Mouse (Mus musculus) spleen, adult 2 months (tissue): ENCODE data around the gene Rcan2. TPM values are rescaled to one million over a fixed set of nuclear protein-coding genes. Genes with fewer than 3 reads are reported as not detected.
A peak's percentile ranks its signal among the peaks of the same experiment; 100 is the strongest.

Experiments used
- DNase-seq, 2 experiments: peaks; one replicate each; pipeline versions ENCODE4 v3.0.0 to v3.0.0-alpha.2; 2012 to 2021; ENCODE audit warnings: low spot score in 2 of 2, low read depth in 1 of 2
- H3K27ac ChIP-seq: fragments of 200-500 bp; 2 replicates; pipeline ENCODE4 v1.5.1; 2012; ENCODE audit warnings: low read length, inconsistent platforms; ENCODE audit not compliant: insufficient read depth
- H3K27me3 ChIP-seq: fragments of 200-500 bp; 2 replicates; pipeline ENCODE4 v1.6.1; 2012; ENCODE audit warnings: mild to moderate bottlenecking, moderate library complexity, low read length, inconsistent platforms; ENCODE audit not compliant: control insufficient read depth, insufficient read depth
- H3K36me3 ChIP-seq: fragments of 200-500 bp; 2 replicates; pipeline ENCODE4 v1.6.1; 2012; ENCODE audit warnings: mild to moderate bottlenecking, low read length, inconsistent platforms; ENCODE audit not compliant: control insufficient read depth, insufficient read depth
- H3K4me1 ChIP-seq: fragments of 200-500 bp; 2 replicates; pipeline ENCODE4 v1.6.1; 2011; ENCODE audit warnings: inconsistent platforms; ENCODE audit not compliant: control insufficient read depth, insufficient read depth, insufficient read length
- H3K4me3 ChIP-seq: fragments of 200-500 bp; 2 replicates; pipeline ENCODE4 v1.5.1; 2011; ENCODE audit warnings: mild to moderate bottlenecking, inconsistent platforms; ENCODE audit not compliant: insufficient read depth, insufficient read length; ENCODE audit errors: extremely low read depth
- CTCF ChIP-seq: fragments of 200-500 bp; IDR thresholded peaks from 2 replicates; pipeline ENCODE4 v1.5.1; 2011; ENCODE audit warnings: mild to moderate bottlenecking, inconsistent platforms; ENCODE audit not compliant: insufficient read depth, insufficient read length, insufficient replicate concordance; ENCODE audit errors: extremely low read depth
- POLR2A ChIP-seq: fragments of 200-500 bp; IDR thresholded peaks from 2 replicates; pipeline ENCODE4 v1.6.1; 2011; ENCODE audit warnings: low read depth, low read length, inconsistent platforms
- WGBS: fragments of 180-500 bp; shearing (Covaris S2); methylation state at CpG from one replicate; pipeline ENCODE4 v1.1.7; 2018; 5-methylcytosine and 5-hydroxymethylcytosine counted together
- polyA plus RNA-seq: library from polyadenylated mRNA; depleted of rRNA; stranded (reverse); fragments of >200 nt; gene quantifications from 2 replicates; pipeline ENCODE4 v1.2.3, GENCODE M21; 2012; rRNA removed

The Rcan2 gene
- polyA plus RNA-seq, result 0.86 and 1.4 TPM in 2 replicates

DNA sequence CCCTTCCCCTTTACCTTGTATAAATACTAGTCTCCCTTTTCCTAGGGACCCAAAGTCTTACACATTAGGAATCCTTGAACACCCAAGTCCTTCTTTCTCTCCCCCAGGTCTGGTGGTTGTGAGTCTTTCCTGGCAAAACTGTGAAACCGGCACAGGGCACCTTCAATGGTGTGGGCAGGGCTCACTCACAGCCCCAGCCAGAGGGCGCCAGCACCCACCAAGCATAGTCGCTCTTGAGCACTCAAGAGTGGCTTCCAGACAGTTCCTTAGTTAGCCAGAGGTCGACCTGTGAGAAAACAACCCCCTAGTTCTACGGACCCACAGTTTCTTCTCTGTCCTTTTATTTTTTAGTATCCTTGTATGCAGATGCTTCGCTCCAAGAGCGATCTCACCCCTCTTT is at the start of gene Rcan2:
Gene Rcan2, plus strand, starts transcription at position 275 of the 400 bp plus-strand sequence.
- peak in 1 of 2 experiments; percentile 34 for DNase-seq

DNA sequence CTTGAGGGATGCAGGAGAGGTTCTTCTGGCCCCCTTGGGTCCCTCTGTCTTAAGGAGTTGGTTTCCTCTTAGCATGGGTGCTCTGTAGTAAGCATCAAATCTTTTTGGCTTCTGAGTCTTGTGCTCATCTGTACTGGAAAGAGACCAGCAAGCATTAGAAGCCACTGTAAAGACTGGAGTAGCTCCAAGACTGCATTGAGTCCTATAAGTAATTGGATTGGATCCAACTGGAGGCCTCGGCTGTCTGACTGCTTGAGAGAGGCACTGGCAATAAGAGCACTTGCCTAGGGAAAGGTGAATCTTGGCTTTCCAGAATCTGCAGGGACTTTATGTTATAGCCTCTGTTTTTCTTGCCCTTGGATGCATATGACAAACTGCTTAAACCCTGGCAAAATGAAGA is 48.3 kb upstream of the Rcan2 start:
- Histone ChIP-seq H3K4me3 (no peak overlapping the region), H3K4me1 (0 out of 2 replicates have a peak, but pooled peaks cover 2% of the 10 kb centered on the region), H3K36me3 (no peaks in the 10 kb centered on the region; the same call in 1 of the 2 replicates), H3K27me3 (no peaks in the 10 kb centered on the region), H3K27ac (no peak overlapping the region)
- 86% methylated on average over 1 of the region's 1 CpGs for WGBS
- TF ChIP-seq CTCF (no peak), POLR2A (no peak)
- no peak for DNase-seq

More for the DNA sequence above, at the start of gene Rcan2:
- no peak for TF ChIP-seq POLR2A
- TF ChIP-seq CTCF, result no peak
- 4% methylated on average over 7 of the region's 7 CpGs for WGBS
- H3K27ac ChIP-seq, result no peak within 1 kb of the TSS
- H3K4me3 ChIP-seq, result peak within 1 kb of the TSS; percentile 33; the same call in 1 of the 2 replicates
- no peaks in the 10 kb centered on the region for H3K36me3 ChIP-seq
- peaks cover 2% of the 10 kb centered on the region; the same call in 1 of the 2 replicates for H3K4me1 ChIP-seq
- peaks cover 8% of the 10 kb centered on the region for H3K27me3 ChIP-seq

DNA sequence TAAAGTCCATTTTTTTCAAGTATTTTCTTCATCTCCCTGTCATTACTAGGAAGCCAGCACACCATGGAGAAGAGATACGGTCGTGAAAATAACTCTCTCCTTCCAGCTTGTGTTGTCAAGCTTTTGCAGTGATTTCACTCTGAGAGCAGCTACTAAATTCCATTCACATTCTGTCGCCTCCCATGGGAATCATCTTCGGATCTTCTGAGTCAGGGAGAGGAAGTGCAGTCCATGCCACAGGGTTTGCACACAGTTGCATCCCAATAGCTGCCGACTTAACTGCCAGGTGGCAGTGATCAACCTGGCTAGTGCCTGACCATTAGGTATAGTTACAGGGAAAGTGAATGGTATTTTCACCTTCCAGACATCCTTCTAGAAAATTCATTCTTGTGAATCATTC is 46.5 kb upstream of the Rcan2 start:
- TF ChIP-seq POLR2A (no peak), CTCF (no peak)
- 0 out of 2 replicates have a peak, but pooled peaks cover 2% of the 10 kb centered on the region for H3K4me1 ChIP-seq
- no peak for DNase-seq
- no peak overlapping the region for H3K4me3 ChIP-seq
- H3K36me3 ChIP-seq, result no peaks in the 10 kb centered on the region; the same call in 1 of the 2 replicates
- H3K27ac ChIP-seq, result no peak overlapping the region
- H3K27me3 ChIP-seq, result no peaks in the 10 kb centered on the region
- 77% methylated on average over 5 of the region's 5 CpGs for WGBS

DNA sequence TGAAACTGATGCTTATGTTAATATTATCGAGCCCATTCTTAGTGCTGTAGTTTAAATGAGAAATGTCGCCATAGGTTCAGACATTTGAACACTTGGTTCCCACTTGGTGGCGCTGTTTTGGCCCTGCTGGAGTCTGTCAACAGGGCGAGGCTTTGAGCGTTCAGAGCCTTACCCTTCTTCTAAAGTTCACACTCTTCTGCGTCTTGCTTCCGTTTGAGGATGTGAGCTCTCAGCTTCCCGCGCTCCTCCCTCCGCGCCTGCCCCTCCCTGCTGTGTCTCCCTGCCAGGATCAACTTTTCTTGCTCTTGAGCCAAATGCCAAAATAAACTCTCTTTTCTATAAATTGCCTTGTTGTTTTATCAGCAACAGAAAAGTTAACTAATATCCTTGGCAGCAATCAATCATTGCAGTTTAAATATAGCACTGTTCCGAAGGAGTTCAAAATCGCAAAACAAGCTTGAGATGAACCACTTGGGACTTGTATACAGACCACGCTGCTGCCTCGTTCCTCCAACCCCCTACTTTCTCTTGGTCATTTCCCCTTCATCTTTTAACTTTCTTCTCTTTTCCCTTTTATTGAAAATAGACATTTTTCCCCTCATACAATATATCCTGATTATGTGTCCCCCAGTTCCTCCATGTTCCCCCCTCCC is 42.4 kb upstream of the Rcan2 start:
- Histone ChIP-seq H3K36me3 (no peaks in the 10 kb centered on the region), H3K27ac (no peak overlapping the region), H3K4me1 (no peaks in the 10 kb centered on the region), H3K4me3 (no peak overlapping the region), H3K27me3 (no peaks in the 10 kb centered on the region)
- 25% methylated on average over 15 of the region's 15 CpGs for WGBS
- TF ChIP-seq CTCF (no peak), POLR2A (no peak)
- no peak for DNase-seq

DNA sequence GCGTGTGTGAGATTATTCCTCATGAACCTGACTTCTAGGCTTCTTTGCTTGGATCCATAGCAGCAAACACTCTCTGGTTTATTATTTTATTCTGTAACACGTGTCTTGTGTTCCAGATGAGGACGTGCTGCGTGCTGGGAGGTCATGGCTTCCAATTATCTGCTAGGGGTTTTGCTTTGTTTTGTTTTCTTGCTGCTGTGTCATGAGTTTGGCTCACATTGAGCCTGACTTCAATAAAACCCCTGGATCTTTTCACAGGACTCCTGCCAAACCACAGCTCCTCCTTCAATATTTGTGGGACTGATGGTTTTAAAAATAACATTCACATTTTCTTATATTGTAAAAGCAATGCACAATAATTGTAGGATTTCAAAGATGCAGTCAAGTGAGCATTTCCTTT is 16.6 kb upstream of the Rcan2 start:
- DNase-seq, result no peak
- H3K27me3 ChIP-seq, result no peaks in the 10 kb centered on the region
- no peak overlapping the region for H3K27ac ChIP-seq
- TF ChIP-seq POLR2A, result no peak
- TF ChIP-seq CTCF, result no peak
- H3K4me3 ChIP-seq, result no peak overlapping the region
- WGBS, result 78% methylated on average over 4 of the region's 4 CpGs
- H3K36me3 ChIP-seq, result no peaks in the 10 kb centered on the region
- no peaks in the 10 kb centered on the region for H3K4me1 ChIP-seq

DNA sequence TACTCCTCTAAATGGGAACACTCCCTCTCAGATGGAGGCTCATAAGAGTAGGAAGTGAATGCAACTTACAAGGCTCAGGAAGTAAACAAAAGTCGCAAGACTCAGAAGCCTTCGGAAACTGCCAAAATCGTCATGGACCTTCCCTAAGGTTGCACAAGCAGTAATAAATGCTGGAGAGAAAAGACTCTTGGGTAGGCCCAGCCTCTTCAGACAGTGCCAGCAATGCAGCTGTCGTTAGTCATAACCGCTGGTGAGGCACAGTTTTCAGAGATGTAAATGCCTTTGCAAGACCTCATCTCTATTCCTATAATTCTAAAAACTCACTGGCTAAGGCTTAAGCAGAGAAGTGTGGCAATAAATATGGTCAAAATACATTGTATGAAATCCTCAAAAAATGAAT is 12.9 kb upstream of the Rcan2 start:
- H3K27ac ChIP-seq, result no peak overlapping the region
- WGBS, result 97% methylated on average over 5 of the region's 5 CpGs
- H3K36me3 ChIP-seq, result no peaks in the 10 kb centered on the region

DNA sequence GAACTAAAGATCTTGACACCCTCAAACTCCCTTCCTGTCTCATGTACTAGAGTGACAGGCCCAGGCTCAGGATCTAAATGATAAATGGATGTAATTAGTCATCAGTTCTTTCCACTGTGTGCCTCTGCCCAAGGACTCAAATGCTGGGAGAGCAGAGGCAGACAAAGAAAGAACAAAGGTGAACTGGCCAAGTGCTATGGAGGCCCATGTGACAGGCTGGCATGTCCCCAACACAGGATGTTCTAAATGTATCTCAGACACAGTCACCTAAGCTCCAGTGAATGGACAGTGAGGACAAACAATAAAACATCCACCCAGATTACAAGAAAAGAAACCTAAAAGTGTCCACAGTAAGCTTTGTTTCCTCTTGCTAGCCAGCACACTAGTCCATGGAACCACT is 11.8 kb upstream of the Rcan2 start:
- H3K4me1 ChIP-seq, result no peaks in the 10 kb centered on the region
- no peak overlapping the region for H3K4me3 ChIP-seq
- TF ChIP-seq POLR2A, result no peak
- TF ChIP-seq CTCF, result no peak
- H3K36me3 ChIP-seq, result no peaks in the 10 kb centered on the region
- no peak for DNase-seq
- H3K27me3 ChIP-seq, result no peaks in the 10 kb centered on the region
- H3K27ac ChIP-seq, result no peak overlapping the region

More for the DNA sequence above, 12.9 kb upstream of the Rcan2 start:
- no peak for DNase-seq
- TF ChIP-seq CTCF, result no peak
- no peak for TF ChIP-seq POLR2A
- Histone ChIP-seq H3K4me3 (no peak overlapping the region), H3K27me3 (no peaks in the 10 kb centered on the region), H3K4me1 (no peaks in the 10 kb centered on the region)
